Mouse (Mus musculus): Measurements from ENCODE around the gene Tspyl3.
A peak's percentile ranks its signal among the peaks of the same experiment; 100 is the strongest.

The Tspyl3 gene

GRCm38 (mm10) chr2:153227959-153228358, 2.7 kb upstream of the Tspyl3 start:
- no peak for DNase-seq

- no peak for DNase-seq
These were observed 333 bp upstream of the Tspyl3 start for GRCm38 (mm10) chr2:153225595-153225953.

DNA sequence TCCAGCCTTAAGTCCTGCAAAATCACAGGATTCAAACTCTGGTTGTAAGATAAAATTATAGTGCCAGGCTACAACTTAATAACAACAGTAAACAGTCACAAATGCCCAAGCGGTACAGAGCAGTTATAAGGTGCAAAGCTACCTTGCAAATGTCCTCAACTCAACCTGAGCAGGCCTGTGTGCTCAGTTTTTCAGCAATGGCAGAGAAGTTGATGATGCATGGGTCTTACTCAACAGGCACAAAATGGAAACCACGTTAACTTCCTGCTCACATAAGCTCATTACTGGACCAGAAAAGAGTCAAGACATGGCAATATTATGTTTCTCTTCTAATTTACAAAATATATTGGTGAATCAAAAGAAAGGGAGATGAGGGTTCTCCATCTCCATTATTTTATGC, 2.7 kb downstream of the Tspyl3 start:
- no peak for DNase-seq

DNA sequence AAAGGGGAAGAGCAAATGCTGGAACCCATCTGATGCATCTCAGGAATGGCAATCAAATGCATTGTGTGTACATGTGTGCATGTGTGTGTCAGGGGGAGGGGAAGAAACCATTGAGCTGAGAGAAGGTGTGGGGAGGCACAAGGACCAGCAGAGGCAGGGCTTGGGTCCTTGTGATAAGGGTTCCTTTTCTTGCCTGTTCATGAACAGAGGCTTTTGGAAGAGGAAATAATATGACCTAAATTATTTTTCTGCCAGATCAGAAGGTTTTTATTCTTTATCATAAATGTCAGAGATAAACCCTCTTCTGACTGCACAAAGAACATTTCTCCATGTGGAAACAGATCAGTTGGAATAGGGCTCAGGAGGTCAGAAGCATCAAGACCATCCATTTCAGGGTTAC, 3.1 kb downstream of the Tspyl3 start:
- no peak for DNase-seq

- no peak for DNase-seq
These were observed 3.6 kb downstream of the Tspyl3 start for GRCm38 (mm10) chr2:153221620-153222019.

DNA sequence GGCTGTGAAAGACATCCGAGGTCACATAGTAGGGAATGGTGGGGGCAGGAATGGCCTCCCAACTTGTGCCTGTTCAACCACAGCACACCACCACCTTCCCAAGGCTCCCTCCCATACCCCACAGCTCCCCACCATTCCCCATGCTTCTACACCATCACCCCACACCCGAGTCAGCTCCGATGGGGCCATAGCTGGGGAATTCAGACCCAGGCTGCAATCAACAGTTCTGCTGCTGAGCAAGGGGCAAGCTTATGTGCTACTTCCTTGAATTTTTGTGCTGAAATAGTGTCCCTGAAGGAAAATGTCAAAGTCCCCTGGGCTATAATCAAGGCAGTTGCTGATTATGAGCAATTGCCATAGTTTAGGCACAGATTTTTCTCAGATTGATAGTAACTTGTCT, 6.7 kb downstream of the Tspyl3 start:
- DNase-seq, result no peak

GRCm38 (mm10) chr2:153217826-153218340, 7.4 kb downstream of the Tspyl3 start:
- DNase-seq, result no peak

GRCm38 (mm10) chr2:153215421-153215820, 9.8 kb downstream of the Tspyl3 start:
- DNase-seq, result no peak

GRCm38 (mm10) chr2:153214771-153215259, 10.4 kb downstream of the Tspyl3 start:
- DNase-seq, result peak; percentile 35 to 44

GRCm38 (mm10) chr2:153213351-153213750, 11.9 kb downstream of the Tspyl3 start:
- no peak for DNase-seq

DNA sequence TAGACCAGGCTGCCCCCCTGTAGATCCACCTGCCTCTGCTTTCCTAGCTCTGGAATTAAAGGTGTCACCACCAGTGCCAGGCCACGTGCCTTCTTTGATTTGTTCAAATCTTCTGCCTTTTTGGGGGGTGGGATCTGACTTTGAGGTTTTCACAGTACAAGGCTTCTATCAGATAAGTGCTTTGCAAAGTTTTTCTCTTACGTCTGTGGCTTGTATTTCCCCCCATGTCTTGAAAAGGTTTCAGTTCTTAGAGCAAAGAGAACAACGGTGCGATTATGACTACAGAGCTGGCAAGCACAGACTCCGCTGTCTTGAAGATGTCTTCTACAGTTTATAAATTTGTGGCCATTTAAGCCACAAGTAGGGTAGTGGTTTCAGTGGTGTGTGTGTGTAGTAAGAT, 13.8 kb downstream of the Tspyl3 start:
- no peak for DNase-seq

- DNase-seq, result no peak
These were observed 16.0 kb downstream of the Tspyl3 start for GRCm38 (mm10) chr2:153209286-153209685.

GRCm38 (mm10) chr2:153208149-153208548, 17.1 kb downstream of the Tspyl3 start:
- DNase-seq, result no peak

DNA sequence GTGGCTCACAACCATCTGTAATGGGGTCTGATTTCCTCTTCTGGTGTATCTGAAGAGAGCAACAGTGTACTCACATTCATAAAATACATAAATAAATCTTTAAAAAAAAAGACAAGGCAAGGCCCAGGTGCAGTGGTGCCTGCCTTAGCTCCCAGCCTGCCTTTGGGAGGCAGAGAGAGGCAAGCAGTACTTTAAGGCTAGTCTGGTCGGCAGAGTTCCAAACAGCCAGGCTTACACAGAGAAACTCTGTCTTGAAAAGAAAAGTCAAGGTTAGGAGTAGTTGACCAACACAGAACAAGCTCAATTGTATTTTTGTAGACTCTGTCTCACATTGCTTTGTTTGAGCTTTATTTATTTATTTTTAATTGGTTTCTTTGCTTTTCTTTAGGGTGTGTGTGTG, 22.5 kb downstream of the Tspyl3 start:
- DNase-seq, result no peak

DNA sequence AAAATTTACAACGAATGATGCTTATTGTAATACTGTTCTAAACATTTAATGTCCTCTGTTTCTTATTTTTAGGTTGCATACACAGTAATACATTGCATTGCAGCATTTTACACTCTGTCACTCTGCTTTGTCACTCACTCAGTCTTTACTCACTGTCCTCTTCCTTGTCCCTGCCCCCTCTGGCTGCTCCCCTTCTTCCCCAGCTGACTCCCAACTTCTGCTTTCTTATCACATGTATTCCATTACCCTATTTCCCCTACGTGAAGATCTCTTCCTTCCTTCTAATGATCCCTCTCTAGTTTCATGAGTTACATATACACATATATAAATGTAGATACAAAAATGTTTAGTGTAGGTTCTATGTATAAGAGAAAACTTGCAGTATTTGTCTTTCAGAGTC, 26.1 kb downstream of the Tspyl3 start:
- DNase-seq, result no peak

- DNase-seq, result no peak
These were observed 26.8 kb downstream of the Tspyl3 start for GRCm38 (mm10) chr2:153198485-153198884.

DNA sequence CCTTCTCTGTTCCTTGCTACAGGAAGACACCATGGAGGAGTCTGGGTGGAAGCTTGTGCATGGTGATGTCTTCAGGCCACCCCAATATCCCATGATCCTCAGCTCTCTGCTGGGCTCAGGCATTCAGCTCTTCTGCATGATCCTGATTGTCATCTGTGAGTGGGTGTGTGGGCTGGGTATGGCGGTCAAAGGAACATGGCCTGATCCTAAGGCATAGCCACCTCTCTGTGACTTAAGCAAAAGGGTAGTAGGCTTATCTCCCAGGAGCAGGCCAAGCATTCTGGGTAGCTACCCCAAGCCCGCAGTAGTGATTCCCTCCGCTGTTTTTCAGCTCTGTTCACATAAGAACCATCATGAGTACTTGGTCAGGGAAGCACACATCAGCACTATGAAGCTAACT, 31.0 kb downstream of the Tspyl3 start:
- no peak for DNase-seq

DNA sequence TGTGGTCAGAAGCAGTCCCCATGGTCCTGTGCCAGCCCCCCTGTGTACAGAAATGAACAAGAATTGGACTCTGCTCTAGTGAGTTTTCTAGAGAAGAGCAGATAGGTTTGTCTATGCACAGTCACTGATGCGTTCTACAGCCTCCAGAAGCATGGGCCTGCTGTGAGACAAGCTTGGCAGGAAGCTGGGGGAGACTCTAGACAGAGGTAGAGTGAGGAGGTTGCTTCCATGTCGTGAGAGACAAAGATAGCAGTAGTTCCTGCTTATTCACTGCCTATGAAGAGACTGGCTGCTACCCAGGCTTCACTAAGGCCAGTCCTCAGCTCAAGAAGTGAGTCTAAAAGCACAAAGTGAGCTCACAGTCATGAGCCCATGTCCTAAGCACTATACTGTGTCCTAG, 34.0 kb downstream of the Tspyl3 start:
- DNase-seq, result no peak

DNA sequence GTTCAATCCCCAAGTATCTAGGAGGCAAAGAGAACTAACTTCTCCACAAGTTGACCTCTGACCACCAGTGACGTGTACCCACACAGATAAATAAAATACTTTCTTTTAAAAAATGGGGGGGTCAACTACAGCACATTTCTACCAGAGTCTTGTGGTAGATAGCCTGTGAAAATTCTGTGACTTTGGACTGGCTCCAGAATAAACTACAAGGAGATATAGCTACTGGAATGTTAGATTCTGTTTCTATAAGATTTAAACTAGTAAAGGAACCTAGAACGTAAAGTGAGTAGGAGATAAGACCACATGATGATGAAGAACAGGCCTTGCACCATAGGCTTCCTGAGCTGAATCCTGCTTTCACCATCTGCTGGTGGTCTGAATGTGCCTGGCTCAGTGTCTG, 37.4 kb downstream of the Tspyl3 start:
- DNase-seq, result no peak

GRCm38 (mm10) chr2:153186176-153186591, 39.1 kb downstream of the Tspyl3 start:
- no peak for DNase-seq

DNA sequence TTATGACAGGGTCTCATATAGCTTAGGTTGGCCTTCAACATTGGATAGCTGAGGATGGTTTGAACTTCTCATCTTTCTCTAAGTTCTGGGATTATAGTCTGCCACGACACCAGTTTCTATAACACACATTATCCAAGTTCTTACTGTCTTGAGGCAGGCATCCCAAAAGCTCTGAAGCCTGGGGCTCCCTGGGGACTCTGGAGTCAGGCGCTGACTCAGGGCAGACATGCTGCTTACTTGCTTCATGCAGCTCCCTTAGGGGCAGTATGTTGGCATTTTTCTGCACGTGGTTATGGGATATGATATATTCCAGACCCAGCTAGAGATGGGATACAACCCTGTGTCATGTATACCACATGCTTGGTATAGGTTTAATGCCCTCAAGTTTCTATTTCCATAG, 45.3 kb downstream of the Tspyl3 start:
- DNase-seq, result no peak

DNA sequence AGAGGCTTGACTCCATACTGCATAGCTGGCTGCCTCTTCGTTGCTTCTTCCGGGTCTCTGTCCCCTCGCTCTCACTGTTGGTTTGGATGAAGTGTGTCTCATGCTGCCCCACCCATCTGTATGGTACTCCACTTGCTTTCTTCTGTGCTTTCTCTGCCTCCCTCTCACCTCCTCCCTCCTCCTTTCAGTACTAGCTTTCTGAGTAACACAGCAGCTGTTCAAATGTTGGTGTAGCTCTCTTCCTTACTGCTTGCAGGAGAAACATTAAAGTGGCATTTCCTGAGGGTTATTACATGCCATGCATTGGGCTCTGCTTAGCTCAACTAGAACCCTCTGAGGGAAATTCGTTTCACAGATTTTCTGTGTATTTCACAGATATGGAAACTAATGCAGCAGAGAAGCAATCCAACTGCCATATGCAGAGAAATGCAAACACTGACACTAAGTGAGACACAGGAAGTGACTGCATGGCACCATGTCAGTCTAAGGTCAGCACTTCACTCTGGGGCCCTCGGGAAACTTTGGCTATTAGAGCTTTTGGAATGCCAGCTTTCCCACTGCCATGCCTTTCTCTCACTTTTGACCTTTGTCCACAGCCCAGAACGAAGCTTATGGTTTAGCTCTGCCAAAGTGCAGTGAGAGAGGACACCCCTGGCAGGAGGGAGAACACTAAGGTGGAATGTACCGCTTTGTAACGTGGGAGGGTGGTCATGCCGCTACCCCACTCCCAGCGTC, 45.9 kb downstream of the Tspyl3 start:
- no peak for DNase-seq

DNA sequence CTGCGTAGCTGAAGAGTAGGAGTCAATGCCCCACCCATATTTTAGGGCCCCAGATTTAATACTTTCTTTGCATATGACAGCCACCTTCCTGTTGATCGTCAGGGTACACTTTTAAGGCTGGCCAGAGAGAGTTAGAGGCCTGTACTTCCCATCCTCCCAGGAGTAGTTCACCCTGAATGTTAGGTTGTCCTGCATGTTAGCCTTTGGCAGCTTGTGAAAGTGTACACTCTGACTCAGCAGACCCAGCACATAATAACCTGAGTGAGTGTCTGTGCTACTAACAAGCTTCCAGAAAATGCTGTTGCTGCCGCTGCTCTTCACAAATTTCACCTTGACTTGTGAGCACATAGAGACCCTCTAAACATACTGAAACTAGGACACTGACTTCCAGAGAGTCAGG, 48.1 kb downstream of the Tspyl3 start:
- no peak for DNase-seq

GRCm38 (mm10) chr2:153175995-153176570, 49.2 kb downstream of the Tspyl3 start:
- peak in 1 of 2 experiments; percentile 47 for DNase-seq

Measured in lung, adult 18-20 months (tissue).